Mouse (Mus musculus): Measurements from ENCODE around the gene D230025D16Rik.

- no peak for TF ChIP-seq CTCF (IDR thresholded peaks at IDR 0.05; ENCODE audit: low read depth)
- TF ChIP-seq EP300 (optimal IDR thresholded peaks at IDR 0.05): no peak
These were observed 16.1 kb downstream of the D230025D16Rik start for GRCm38 (mm10) chr8:105241016-105241415.

Data from stomach, postnatal 0 days (tissue).